Mouse (Mus musculus) ES-Bruce4 (cell line): ENCODE results near the gene Ubqln4.

ENCODE experiments used
- CTCF ChIP-seq: IDR thresholded peaks from one replicate; pipeline ENCODE4 v1.8.1; 2011; ENCODE audit warnings: low read depth, low read length
- EP300 ChIP-seq: IDR thresholded peaks from 2 replicates; pipeline ENCODE4 v1.6.1; 2011; ENCODE audit warnings: low read depth, low read length; ENCODE audit not compliant: insufficient read depth

GRCm38 (mm10) chr3:88505081-88505480 lies 48.5 kb upstream of the Ubqln4 start:
- TF ChIP-seq EP300: no peak
- no peak for TF ChIP-seq CTCF
